Mouse (Mus musculus): ENCODE data around the gene Olfr259. TPM values are rescaled to one million over a fixed set of nuclear protein-coding genes. Genes with fewer than 3 reads are reported as not detected.

The Olfr259 gene
- polyA plus RNA-seq (2016; fragmentation: Nextera tagmentation; extraction: Ambion mirVana), result not detected in 2 replicates

DNA sequence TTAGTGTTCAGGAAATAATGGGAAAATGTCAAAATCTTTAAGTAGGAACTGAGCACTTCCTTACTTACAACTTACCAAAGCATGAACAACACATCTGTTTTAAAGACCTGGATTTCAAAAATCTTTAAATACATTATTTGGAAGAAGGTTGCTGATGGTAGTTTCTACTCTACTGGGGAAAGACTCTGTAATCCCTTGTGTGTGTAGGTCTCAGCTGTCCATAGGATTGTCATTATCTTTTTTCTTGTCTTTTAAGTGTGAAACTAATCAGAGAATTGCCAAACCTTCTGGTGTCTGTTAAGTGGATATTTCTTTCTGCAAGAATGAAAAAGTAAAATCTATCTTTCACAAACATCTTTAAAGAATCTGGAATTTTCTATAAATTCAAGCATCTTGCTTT, at the start of gene Olfr259:
Gene Olfr259 (minus strand): TSS at position 101 of the 400 bp plus-strand sequence.
- Histone ChIP-seq H3K9me3 (no peaks in the 10 kb centered on the region), H3K27me3 (no peaks in the 10 kb centered on the region), H3K27ac (no peak within 1 kb of the TSS), H3K4me1 (no peaks in the 10 kb centered on the region), H3K36me3 (replicated peaks) (no peaks in the 10 kb centered on the region), H3K4me3 (replicated peaks) (no peak within 1 kb of the TSS), H3K9ac (no peak within 1 kb of the TSS), H3K4me2 (no peak within 1 kb of the TSS)
- ATAC-seq (ENCODE audit: low FRiP score), result no peak

DNA sequence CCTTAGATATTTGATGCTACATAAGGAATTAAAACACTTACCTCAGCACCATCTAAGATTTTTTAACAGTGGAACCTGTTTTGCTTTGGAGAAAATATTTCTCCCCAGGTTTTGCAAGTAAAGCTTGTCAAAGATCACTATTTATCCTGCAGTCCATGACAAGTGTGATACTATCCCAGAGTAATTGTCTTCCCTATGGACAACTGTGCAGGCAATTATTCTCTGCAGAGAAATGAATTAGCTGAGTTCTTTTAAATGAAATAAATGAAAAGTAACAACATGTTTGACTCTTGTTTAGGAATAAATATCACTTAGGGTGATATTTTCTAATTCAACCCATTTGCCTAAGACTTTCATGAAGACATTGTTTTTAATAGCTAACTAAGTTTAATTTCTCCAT, 38.2 kb upstream of the Olfr259 start, which contains the start of gene Olfr1111:
Gene Olfr1111 (minus strand): TSS at position 101 of the 400 bp plus-strand sequence.
- Histone ChIP-seq H3K36me3 (replicated peaks) (no peaks in the 10 kb centered on the region), H3K9me3 (no peaks in the 10 kb centered on the region), H3K4me3 (replicated peaks) (no peak within 1 kb of the TSS), H3K4me1 (no peaks in the 10 kb centered on the region), H3K9ac (no peak within 1 kb of the TSS), H3K27ac (no peak within 1 kb of the TSS), H3K27me3 (no peaks in the 10 kb centered on the region), H3K4me2 (no peak within 1 kb of the TSS)
- no peak for ATAC-seq (ENCODE audit: low FRiP score)

DNA sequence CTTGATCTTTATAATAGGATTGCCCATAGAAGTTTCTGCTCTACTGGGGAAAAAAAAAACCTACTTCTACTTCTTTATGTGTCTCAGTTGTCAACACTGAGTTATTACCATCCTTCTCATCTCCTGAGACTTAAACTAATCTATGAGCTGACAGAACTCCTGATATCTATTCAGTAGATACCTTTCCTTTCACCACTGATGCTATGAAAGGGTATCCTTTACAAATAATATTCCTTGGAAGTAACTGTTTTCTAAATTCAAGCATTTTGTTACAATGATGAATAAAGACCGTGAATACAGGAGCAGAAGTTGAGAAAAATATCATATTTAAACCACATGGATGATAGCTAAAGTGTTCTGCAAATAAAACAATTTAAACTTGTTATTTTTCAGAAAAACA, 25.8 kb upstream of the Olfr259 start, which contains the start of gene Olfr1110:
Gene Olfr1110 (minus strand): TSS at position 101 of the 400 bp plus-strand sequence.
- no peaks in the 10 kb centered on the region for H3K27me3 ChIP-seq
- H3K27ac ChIP-seq, result no peak within 1 kb of the TSS
- no peak within 1 kb of the TSS for H3K4me3 ChIP-seq (replicated peaks)
- H3K4me1 ChIP-seq, result no peaks in the 10 kb centered on the region
- no peak within 1 kb of the TSS for H3K9ac ChIP-seq
- H3K9me3 ChIP-seq, result no peaks in the 10 kb centered on the region
- ATAC-seq (ENCODE audit: low FRiP score), result no peak
- H3K36me3 ChIP-seq (replicated peaks), result no peaks in the 10 kb centered on the region
- WGBS, result 94% methylated on average over 1 of the region's 1 CpGs
- no peak within 1 kb of the TSS for H3K4me2 ChIP-seq

DNA sequence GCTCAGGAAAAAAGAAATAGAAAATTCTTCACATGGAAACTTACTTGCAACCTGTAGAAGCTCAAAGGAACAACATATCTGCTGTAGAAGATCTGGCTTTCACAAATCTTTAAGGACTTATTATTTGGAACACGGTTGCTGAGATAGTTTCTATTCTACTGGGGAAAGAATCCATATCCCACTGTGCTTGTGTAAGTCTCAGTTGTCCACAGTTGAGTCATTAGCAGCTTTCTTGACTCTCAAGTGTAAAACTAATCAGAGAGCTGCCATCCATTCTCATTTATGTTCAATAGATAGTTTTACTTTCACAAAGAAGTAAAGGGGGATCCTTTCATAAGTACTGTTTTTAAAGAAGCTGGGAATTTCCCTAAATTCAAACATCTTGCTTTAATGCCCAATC, 18.5 kb downstream of the Olfr259 start, which contains the start of gene Olfr1109:
Gene Olfr1109 (minus strand): TSS at position 101 of the 400 bp plus-strand sequence.
- Histone ChIP-seq H3K36me3 (replicated peaks) (no peaks in the 10 kb centered on the region), H3K4me1 (no peaks in the 10 kb centered on the region), H3K4me2 (no peak within 1 kb of the TSS), H3K27me3 (no peaks in the 10 kb centered on the region), H3K9ac (no peak within 1 kb of the TSS), H3K9me3 (no peaks in the 10 kb centered on the region), H3K4me3 (replicated peaks) (no peak within 1 kb of the TSS), H3K27ac (no peak within 1 kb of the TSS)
- ATAC-seq (ENCODE audit: low FRiP score), result no peak
- 32% methylated on average over 1 of the region's 1 CpGs for WGBS

DNA sequence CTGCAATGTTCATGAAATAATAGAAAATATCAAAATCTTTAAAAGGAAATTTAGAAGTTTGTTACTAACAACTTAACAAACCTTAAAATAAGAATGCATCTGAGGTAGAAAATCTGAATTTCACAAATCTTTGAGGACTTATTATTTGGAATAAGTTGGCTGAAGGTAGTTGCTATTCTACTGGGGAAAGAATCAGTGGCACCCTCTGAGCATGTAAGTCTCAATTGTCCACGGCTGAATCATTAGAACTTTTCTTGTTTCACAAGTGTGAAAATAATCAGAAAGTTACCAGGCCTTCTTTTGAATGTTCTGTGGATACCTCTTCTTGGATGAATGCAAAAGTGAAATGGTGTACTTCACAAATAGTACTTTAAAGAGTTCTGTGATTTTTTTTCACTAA, 38.6 kb downstream of the Olfr259 start, which contains the start of gene Olfr1107:
Gene Olfr1107 (minus strand): TSS at position 101 of the 400 bp plus-strand sequence.
- WGBS, result 79% methylated on average over 1 of the region's 1 CpGs
- no peak within 1 kb of the TSS for H3K4me2 ChIP-seq

More for the DNA sequence above, 38.6 kb downstream of the Olfr259 start, which contains the start of gene Olfr1107:
- no peak within 1 kb of the TSS for H3K27ac ChIP-seq
- H3K9me3 ChIP-seq, result no peaks in the 10 kb centered on the region
- H3K4me3 ChIP-seq (replicated peaks), result no peak within 1 kb of the TSS
- no peaks in the 10 kb centered on the region for H3K36me3 ChIP-seq (replicated peaks)
- H3K9ac ChIP-seq, result no peak within 1 kb of the TSS
- no peaks in the 10 kb centered on the region for H3K27me3 ChIP-seq
- ATAC-seq (ENCODE audit: low FRiP score), result no peak
- H3K4me1 ChIP-seq, result no peaks in the 10 kb centered on the region

Other genes starting within 250 kb of the Olfr259 start
- not detected in 2 replicates for gene Gm13723, start 239.8 kb downstream of the Olfr259 start, polyA plus RNA-seq (2016; fragmentation: Nextera tagmentation; extraction: Ambion mirVana)
- not detected in 2 replicates for gene Olfr1097, start 222.4 kb downstream of the Olfr259 start, polyA plus RNA-seq (2016; fragmentation: Nextera tagmentation; extraction: Ambion mirVana)
- gene Olfr1098, start 190.0 kb downstream of the Olfr259 start, polyA plus RNA-seq (2016; fragmentation: Nextera tagmentation; extraction: Ambion mirVana), result not detected in 2 replicates
- gene Olfr1099, start 153.9 kb downstream of the Olfr259 start, polyA plus RNA-seq (2016; fragmentation: Nextera tagmentation; extraction: Ambion mirVana), result not detected in 2 replicates
- not detected in 2 replicates for gene Olfr1100, start 134.6 kb downstream of the Olfr259 start, polyA plus RNA-seq (2016; fragmentation: Nextera tagmentation; extraction: Ambion mirVana)
- not detected in 2 replicates for gene Olfr1101, start 123.3 kb downstream of the Olfr259 start, polyA plus RNA-seq (2016; fragmentation: Nextera tagmentation; extraction: Ambion mirVana)
- gene Olfr1102, start 116.2 kb downstream of the Olfr259 start, polyA plus RNA-seq (2016; fragmentation: Nextera tagmentation; extraction: Ambion mirVana), result not detected in 2 replicates
- not detected in 2 replicates for gene Olfr1104, start 87.5 kb downstream of the Olfr259 start, polyA plus RNA-seq (2016; fragmentation: Nextera tagmentation; extraction: Ambion mirVana)
- not detected in 2 replicates for gene Olfr1105, start 78.0 kb downstream of the Olfr259 start, polyA plus RNA-seq (2016; fragmentation: Nextera tagmentation; extraction: Ambion mirVana)
- not detected in 2 replicates for gene Olfr1106, start 62.3 kb downstream of the Olfr259 start, polyA plus RNA-seq (2016; fragmentation: Nextera tagmentation; extraction: Ambion mirVana)
- not detected in 2 replicates for gene Olfr1107, start 38.8 kb downstream of the Olfr259 start, polyA plus RNA-seq (2016; fragmentation: Nextera tagmentation; extraction: Ambion mirVana)
- gene Olfr1109, start 18.6 kb downstream of the Olfr259 start, polyA plus RNA-seq (2016; fragmentation: Nextera tagmentation; extraction: Ambion mirVana), result not detected in 2 replicates
- gene Olfr1110, start 25.7 kb upstream of the Olfr259 start, polyA plus RNA-seq (2016; fragmentation: Nextera tagmentation; extraction: Ambion mirVana), result not detected in 2 replicates
- not detected in 2 replicates for gene Olfr1111, start 38.1 kb upstream of the Olfr259 start, polyA plus RNA-seq (2016; fragmentation: Nextera tagmentation; extraction: Ambion mirVana)
- not detected in 2 replicates for gene Olfr1112, start 73.2 kb upstream of the Olfr259 start, polyA plus RNA-seq (2016; fragmentation: Nextera tagmentation; extraction: Ambion mirVana)
- gene Olfr1113, start 94.4 kb upstream of the Olfr259 start, polyA plus RNA-seq (2016; fragmentation: Nextera tagmentation; extraction: Ambion mirVana), result not detected in 2 replicates
- gene Olfr1115, start 133.4 kb upstream of the Olfr259 start, polyA plus RNA-seq (2016; fragmentation: Nextera tagmentation; extraction: Ambion mirVana), result not detected in 2 replicates
- not detected in 2 replicates for gene Olfr1116, start 153.0 kb upstream of the Olfr259 start, polyA plus RNA-seq (2016; fragmentation: Nextera tagmentation; extraction: Ambion mirVana)
- not detected in 2 replicates for gene Olfr1118, start 193.0 kb upstream of the Olfr259 start, polyA plus RNA-seq (2016; fragmentation: Nextera tagmentation; extraction: Ambion mirVana)
- gene Olfr1120, start 240.2 kb upstream of the Olfr259 start, polyA plus RNA-seq (2016; fragmentation: Nextera tagmentation; extraction: Ambion mirVana), result not detected in 2 replicates

Measured in forebrain, embryonic 12.5 days (tissue).